Mouse (Mus musculus): Measurements from ENCODE around the gene R3hdm4.

R3hdm4 gene

GRCm38 (mm10) chr10:79908167-79909091, 12.6 kb downstream of the R3hdm4 start, which contains the start of gene Med16:
Gene Med16 (minus strand): TSS chr10:79908923.
- CTCF ChIA-PET = interaction anchor here (0.6 to 0.7 kb wide), 2 partner anchors 13 to 396 kb away, joined by 3 read pairs; no protein-coding TSS in a partner anchor

- CTCF ChIA-PET = interaction anchor here (0.6 kb wide), 1 partner anchor 20 kb away, joined by 3 read pairs; no protein-coding TSS in a partner anchor
Observed at GRCm38 (mm10) chr10:79907415-79907814, 13.6 kb downstream of the R3hdm4 start.

- CTCF ChIA-PET = interaction anchor here (0.6 to 1.4 kb wide), 2 partner anchors 20 to 23 kb away, joined by 3 read pairs; no protein-coding TSS in a partner anchor
Observed at GRCm38 (mm10) chr10:79906712-79907111, 14.3 kb downstream of the R3hdm4 start.

GRCm38 (mm10) chr10:79900951-79901410, 20.0 kb downstream of the R3hdm4 start:
- CTCF ChIA-PET = interaction anchor here (0.5 kb wide), 1 partner anchor 45 kb away, joined by 3 read pairs; no protein-coding TSS in a partner anchor

- CTCF ChIA-PET = interaction anchor here (0.6 kb wide), 1 partner anchor 1337 kb away, joined by 3 read pairs; no protein-coding TSS in a partner anchor
Observed at GRCm38 (mm10) chr10:79897316-79898245, 23.4 kb downstream of the R3hdm4 start.

- CTCF ChIA-PET = interaction anchor here (0.8 kb wide), 1 partner anchor 13 kb away, joined by 3 read pairs; no protein-coding TSS in a partner anchor
Observed at GRCm38 (mm10) chr10:79896814-79897213, 24.2 kb downstream of the R3hdm4 start.

GRCm38 (mm10) chr10:79896306-79896705, 24.7 kb downstream of the R3hdm4 start:
- CTCF ChIA-PET = interaction anchor here (0.8 kb wide), 1 partner anchor 13 kb away, joined by 3 read pairs; no protein-coding TSS in a partner anchor

- CTCF ChIA-PET = interaction anchor here (0.5 to 2.2 kb wide), 4 partner anchors 9 to 65 kb away, joined by 3 to 6 read pairs (median 4); no protein-coding TSS in a partner anchor
Observed at GRCm38 (mm10) chr10:79892451-79893118, 28.4 kb downstream of the R3hdm4 start.

GRCm38 (mm10) chr10:79890670-79891069, 30.3 kb downstream of the R3hdm4 start, which contains the start of gene Cfd:
Gene Cfd (plus strand): TSS chr10:79890853.
- CTCF ChIA-PET = interaction anchor here (1.2 kb wide), 1 partner anchor 30 kb away, joined by 3 read pairs; no protein-coding TSS in a partner anchor

- CTCF ChIA-PET = no interaction called here
Observed at GRCm38 (mm10) chr10:79889386-79889785, 31.6 kb downstream of the R3hdm4 start.

GRCm38 (mm10) chr10:79886611-79887010, 34.4 kb downstream of the R3hdm4 start:
- CTCF ChIA-PET = interaction anchor here (1.0 kb wide), 1 partner anchor 20 kb away, joined by 3 read pairs; no protein-coding TSS in a partner anchor

- CTCF ChIA-PET = no interaction called here
Observed at GRCm38 (mm10) chr10:79886054-79886453, 35.0 kb downstream of the R3hdm4 start, which contains the start of gene Elane. Gene Elane (plus strand): TSS chr10:79886247.

- CTCF ChIA-PET = interaction anchor here (0.7 kb wide), 1 partner anchor 72 kb away, joined by 3 read pairs; no protein-coding TSS in a partner anchor
Observed at GRCm38 (mm10) chr10:79884938-79885337, 36.1 kb downstream of the R3hdm4 start.

- CTCF ChIA-PET = interaction anchor here (0.7 to 1.6 kb wide), 2 partner anchors 41 to 73 kb away, joined by 3 read pairs; no protein-coding TSS in a partner anchor
Observed at GRCm38 (mm10) chr10:79884446-79884845, 36.6 kb downstream of the R3hdm4 start.

- CTCF ChIA-PET = interaction anchor here (0.5 to 1.6 kb wide), 8 partner anchors 10 to 73 kb away, joined by 3 to 19 read pairs (median 3); no protein-coding TSS in a partner anchor
Observed at GRCm38 (mm10) chr10:79883297-79884084, 37.5 kb downstream of the R3hdm4 start.

- CTCF ChIA-PET = interaction anchor here (0.6 to 0.9 kb wide), 2 partner anchors 42 to 171 kb away, joined by 3 read pairs; no protein-coding TSS in a partner anchor
Observed at GRCm38 (mm10) chr10:79881981-79882380, 39.0 kb downstream of the R3hdm4 start.

GRCm38 (mm10) chr10:79880721-79881120, 40.3 kb downstream of the R3hdm4 start:
- CTCF ChIA-PET = interaction anchor here (0.6 kb wide), 1 partner anchor 10 kb away, joined by 10 read pairs; no protein-coding TSS in a partner anchor

GRCm38 (mm10) chr10:79879527-79879926, 41.5 kb downstream of the R3hdm4 start:
- CTCF ChIA-PET = no interaction called here

GRCm38 (mm10) chr10:79877757-79878156, 43.3 kb downstream of the R3hdm4 start:
- CTCF ChIA-PET = no interaction called here
